Mouse (Mus musculus): ENCODE results near the gene Shank2.

GRCm38 (mm10) chr7:144268329-144268728 lies 266.6 kb downstream of the Shank2 start:
- TF ChIP-seq POLR2A (IDR thresholded peaks at IDR 0.05; ENCODE audit: borderline replicate concordance, control insufficient read depth, low read depth, low read length) (no peak), CTCF (IDR thresholded peaks at IDR 0.05; ENCODE audit: control insufficient read depth, insufficient read depth, low read length) (no peak)

Measured in bone marrow, adult 2 months (tissue).